Mouse (Mus musculus) layer of hippocampus, adult 9-10 months (tissue): ENCODE measurements around the gene Kcmf1.
"Not testable (repeated sequence)": the region's sequence is repeated elsewhere in the genome, so short reads cannot be mapped to it uniquely, and the experiment has no call there.

Experiments
- DNase-seq: peaks from one replicate; pipeline ENCODE4 v3.0.0; 2022; ENCODE audit warnings: low spot score

Kcmf1 gene

GRCm38 (mm10) chr6:72898244-72899200 lies 1.3 kb downstream of the Kcmf1 start:
- DNase-seq = no peak

- DNase-seq = no peak
Measured at GRCm38 (mm10) chr6:72895000-72895399, 4.8 kb downstream of the Kcmf1 start.

GRCm38 (mm10) chr6:72891238-72891637 lies 8.5 kb downstream of the Kcmf1 start:
- DNase-seq = no peak

GRCm38 (mm10) chr6:72888655-72889054 lies 11.1 kb downstream of the Kcmf1 start:
- DNase-seq = no peak

- no peak for DNase-seq
Measured at GRCm38 (mm10) chr6:72885268-72885667, 14.5 kb downstream of the Kcmf1 start.

GRCm38 (mm10) chr6:72884767-72885166 lies 15.0 kb downstream of the Kcmf1 start:
- DNase-seq = no peak

GRCm38 (mm10) chr6:72882661-72883458 lies 16.9 kb downstream of the Kcmf1 start:
- DNase-seq = no peak

- DNase-seq = no peak
Measured at GRCm38 (mm10) chr6:72882222-72882621, 17.6 kb downstream of the Kcmf1 start.

GRCm38 (mm10) chr6:72881619-72881979 lies 18.2 kb downstream of the Kcmf1 start:
- DNase-seq = no peak

- DNase-seq = no peak
Measured at GRCm38 (mm10) chr6:72880913-72881618, 18.7 kb downstream of the Kcmf1 start.

GRCm38 (mm10) chr6:72876629-72877028 lies 23.1 kb downstream of the Kcmf1 start:
- DNase-seq = no peak

- no peak for DNase-seq
Measured at GRCm38 (mm10) chr6:72873338-72873737, 26.4 kb downstream of the Kcmf1 start.

- no peak for DNase-seq
Measured at GRCm38 (mm10) chr6:72872276-72872675, 27.5 kb downstream of the Kcmf1 start.

GRCm38 (mm10) chr6:72869601-72870000 lies 30.2 kb downstream of the Kcmf1 start:
- DNase-seq = no peak

- DNase-seq = no peak
Measured at GRCm38 (mm10) chr6:72868688-72869087, 31.1 kb downstream of the Kcmf1 start.

- DNase-seq = no peak
Measured at GRCm38 (mm10) chr6:72867746-72868145, 32.0 kb downstream of the Kcmf1 start.

- no peak for DNase-seq
Measured at GRCm38 (mm10) chr6:72866232-72866631, 33.5 kb downstream of the Kcmf1 start.

- DNase-seq = not testable (repeated sequence)
Measured at GRCm38 (mm10) chr6:72862686-72863085, 37.1 kb downstream of the Kcmf1 start.

- DNase-seq = no peak
Measured at GRCm38 (mm10) chr6:72854256-72854655, 45.5 kb downstream of the Kcmf1 start.

- no peak for DNase-seq
Measured at GRCm38 (mm10) chr6:72852180-72852579, 47.6 kb downstream of the Kcmf1 start.

- DNase-seq = no peak
Measured at GRCm38 (mm10) chr6:72851633-72852032, 48.1 kb downstream of the Kcmf1 start.

- no peak for DNase-seq
Measured at GRCm38 (mm10) chr6:72841986-72842502, 57.7 kb downstream of the Kcmf1 start.
